Mouse (Mus musculus): ENCODE measurements around the gene Polr2b. TPM values are rescaled to one million over a fixed set of nuclear protein-coding genes. Genes with fewer than 3 reads are reported as not detected.

Polr2b gene
- polyA plus RNA-seq, 1 experiment from 2014 or later = 24.9 TPM

GRCm38 (mm10) chr5:77287901-77288300 is 22.0 kb upstream of the Polr2b start:
- no peaks in the 10 kb centered on the region for H3K27me3 ChIP-seq (ENCODE audit: control insufficient read depth, insufficient read depth, low read depth, low read length)

DNA sequence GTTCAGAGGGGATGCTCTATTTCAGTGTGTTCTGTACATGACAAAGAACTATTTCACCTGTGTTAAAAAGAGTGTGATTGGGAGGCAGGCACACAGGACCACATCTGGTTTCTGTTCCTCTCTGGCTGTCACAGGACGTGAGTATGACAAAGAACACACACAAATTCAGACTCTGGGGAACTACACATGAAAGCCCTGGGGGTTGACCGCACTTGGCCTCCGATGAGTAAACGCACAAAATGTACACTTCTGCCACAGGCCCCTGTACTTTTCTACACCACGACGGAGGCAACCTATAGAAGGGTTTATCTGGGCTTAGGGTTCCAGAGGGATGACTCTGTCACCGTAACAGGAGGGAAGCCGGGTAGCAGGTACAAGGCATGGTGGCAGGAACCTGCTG is 20.3 kb upstream of the Polr2b start:
- Histone ChIP-seq H3K27ac (ENCODE audit: low read length) (no peak overlapping the region), H3K4me3 (ENCODE audit: low read depth, low read length) (no peak overlapping the region), H3K9me3 (replicated peaks; ENCODE audit: control insufficient read depth, low read length) (no peaks in the 10 kb centered on the region), H3K4me1 (ENCODE audit: control insufficient read depth, low read depth, low read length) (no peaks in the 10 kb centered on the region), H3K27me3 (ENCODE audit: control insufficient read depth, insufficient read depth, low read depth, low read length) (no peaks in the 10 kb centered on the region), H3K9ac (ENCODE audit: low read depth, low read length) (no peak overlapping the region), H3K4me2 (ENCODE audit: low read depth, low read length) (no peak overlapping the region), H3K36me3 (ENCODE audit: control insufficient read depth, insufficient read depth) (no peaks in the 10 kb centered on the region; the same call in 1 of the 2 replicates)
- no peak for ATAC-seq (ENCODE audit: low read depth)
- 69% methylated on average over 8 of the region's 8 CpGs for WGBS (ENCODE audit: insufficient replicate concordance)

More at GRCm38 (mm10) chr5:77287901-77288300, 22.0 kb upstream of the Polr2b start:
- Histone ChIP-seq H3K27ac (ENCODE audit: low read length) (no peak overlapping the region), H3K9me3 (replicated peaks; ENCODE audit: control insufficient read depth, low read length) (no peaks in the 10 kb centered on the region), H3K4me1 (ENCODE audit: control insufficient read depth, low read depth, low read length) (no peaks in the 10 kb centered on the region), H3K4me2 (ENCODE audit: low read depth, low read length) (no peak overlapping the region), H3K4me3 (ENCODE audit: low read depth, low read length) (no peak overlapping the region), H3K36me3 (ENCODE audit: control insufficient read depth, insufficient read depth) (peaks cover 4% of the 10 kb centered on the region; the same call in 1 of the 2 replicates), H3K9ac (ENCODE audit: low read depth, low read length) (no peak overlapping the region)
- WGBS (ENCODE audit: insufficient replicate concordance) = 71% methylated on average over 6 of the region's 6 CpGs
- ATAC-seq (ENCODE audit: low read depth) = no peak

GRCm38 (mm10) chr5:77290606-77291005 is 19.3 kb upstream of the Polr2b start:
- Histone ChIP-seq H3K4me1 (ENCODE audit: control insufficient read depth, low read depth, low read length) (no peaks in the 10 kb centered on the region), H3K9ac (ENCODE audit: low read depth, low read length) (no peak overlapping the region), H3K4me2 (ENCODE audit: low read depth, low read length) (no peak overlapping the region), H3K9me3 (replicated peaks; ENCODE audit: control insufficient read depth, low read length) (no peaks in the 10 kb centered on the region), H3K36me3 (ENCODE audit: control insufficient read depth, insufficient read depth) (no peaks in the 10 kb centered on the region; the same call in 1 of the 2 replicates), H3K27me3 (ENCODE audit: control insufficient read depth, insufficient read depth, low read depth, low read length) (no peaks in the 10 kb centered on the region), H3K27ac (ENCODE audit: low read length) (no peak overlapping the region), H3K4me3 (ENCODE audit: low read depth, low read length) (no peak overlapping the region)
- no peak for ATAC-seq (ENCODE audit: low read depth)
- WGBS (ENCODE audit: insufficient replicate concordance) = 84% methylated on average over 2 of the region's 2 CpGs

- 57% methylated on average over 7 of the region's 7 CpGs for WGBS (ENCODE audit: insufficient replicate concordance)
- Histone ChIP-seq H3K36me3 (ENCODE audit: control insufficient read depth, insufficient read depth) (peaks cover 4% of the 10 kb centered on the region), H3K4me3 (ENCODE audit: low read depth, low read length) (no peak overlapping the region), H3K27me3 (ENCODE audit: control insufficient read depth, insufficient read depth, low read depth, low read length) (no peaks in the 10 kb centered on the region), H3K27ac (ENCODE audit: low read length) (peak overlapping the region; percentile 41), H3K4me2 (ENCODE audit: low read depth, low read length) (no peak overlapping the region), H3K9ac (ENCODE audit: low read depth, low read length) (no peak overlapping the region), H3K9me3 (replicated peaks; ENCODE audit: control insufficient read depth, low read length) (no peaks in the 10 kb centered on the region), H3K4me1 (ENCODE audit: control insufficient read depth, low read depth, low read length) (no peaks in the 10 kb centered on the region)
- no peak for ATAC-seq (ENCODE audit: low read depth)
Measured at GRCm38 (mm10) chr5:77292803-77293522, 17.0 kb upstream of the Polr2b start.

DNA sequence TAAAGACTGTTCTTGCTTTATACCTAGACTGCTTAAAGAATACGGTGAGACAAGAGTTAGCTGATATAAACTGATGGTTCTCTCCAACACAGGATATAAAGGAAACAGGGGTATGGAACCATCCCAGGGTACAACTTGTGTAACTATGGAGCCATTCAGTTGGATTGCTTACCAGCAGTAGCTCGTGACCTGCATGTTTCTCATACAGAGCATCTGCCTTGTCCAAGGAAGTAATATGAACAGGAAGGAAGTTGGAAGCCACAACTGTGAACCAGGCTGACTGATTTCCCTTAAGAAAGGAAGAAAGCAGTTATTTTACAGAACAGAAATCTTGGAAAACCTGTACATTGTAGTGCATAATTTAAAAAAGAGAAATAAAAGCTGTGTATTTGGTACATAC is 10.5 kb upstream of the Polr2b start:
- H3K9ac ChIP-seq (ENCODE audit: low read depth, low read length) = no peak overlapping the region
- H3K4me2 ChIP-seq (ENCODE audit: low read depth, low read length) = no peak overlapping the region
- H3K27me3 ChIP-seq (ENCODE audit: control insufficient read depth, insufficient read depth, low read depth, low read length) = no peaks in the 10 kb centered on the region
- H3K27ac ChIP-seq (ENCODE audit: low read length) = no peak overlapping the region
- H3K4me1 ChIP-seq (ENCODE audit: control insufficient read depth, low read depth, low read length) = no peaks in the 10 kb centered on the region
- no peaks in the 10 kb centered on the region for H3K9me3 ChIP-seq (replicated peaks; ENCODE audit: control insufficient read depth, low read length)
- ATAC-seq (ENCODE audit: low read depth) = no peak
- 67% methylated on average over 2 of the region's 2 CpGs for WGBS (ENCODE audit: insufficient replicate concordance)
- H3K4me3 ChIP-seq (ENCODE audit: low read depth, low read length) = no peak overlapping the region
- peaks cover 11% of the 10 kb centered on the region for H3K36me3 ChIP-seq (ENCODE audit: control insufficient read depth, insufficient read depth)

DNA sequence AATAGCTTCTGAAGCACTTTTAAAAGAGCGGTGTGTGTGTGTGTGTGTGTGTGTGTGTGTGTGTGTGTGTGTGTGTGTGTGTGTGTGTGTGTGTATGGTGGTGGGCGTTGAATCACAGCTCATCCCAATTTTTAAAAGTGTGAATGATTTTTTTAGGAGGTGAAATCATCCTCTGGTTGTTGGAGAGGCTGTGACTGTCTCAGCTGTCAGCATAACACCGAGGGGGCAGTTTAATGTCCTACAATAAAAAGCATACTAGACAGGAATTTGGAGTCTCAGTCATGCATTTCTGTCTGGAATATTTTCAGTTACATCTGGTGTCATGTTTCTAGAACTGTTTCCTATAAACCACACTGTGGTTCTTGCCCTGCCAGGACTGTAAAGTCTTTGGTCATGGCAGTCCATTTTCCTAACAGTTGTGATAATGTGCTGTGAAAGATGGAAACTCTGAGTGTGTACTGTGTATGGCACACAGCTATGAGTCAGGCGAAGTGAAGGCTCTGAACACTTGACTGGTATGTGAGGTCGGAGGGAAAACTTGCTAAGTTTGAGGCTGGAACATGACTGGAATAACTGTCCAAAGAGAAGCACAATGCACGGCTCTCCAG is 8.5 kb upstream of the Polr2b start:
- WGBS (ENCODE audit: insufficient replicate concordance) = 76% methylated on average over 6 of the region's 6 CpGs
- Histone ChIP-seq H3K4me3 (ENCODE audit: low read depth, low read length) (no peak overlapping the region), H3K4me2 (ENCODE audit: low read depth, low read length) (no peak overlapping the region), H3K9ac (ENCODE audit: low read depth, low read length) (no peak overlapping the region), H3K9me3 (replicated peaks; ENCODE audit: control insufficient read depth, low read length) (no peaks in the 10 kb centered on the region), H3K4me1 (ENCODE audit: control insufficient read depth, low read depth, low read length) (no peaks in the 10 kb centered on the region), H3K27ac (ENCODE audit: low read length) (no peak overlapping the region), H3K27me3 (ENCODE audit: control insufficient read depth, insufficient read depth, low read depth, low read length) (no peaks in the 10 kb centered on the region), H3K36me3 (ENCODE audit: control insufficient read depth, insufficient read depth) (peaks cover 11% of the 10 kb centered on the region)
- no peak for ATAC-seq (ENCODE audit: low read depth)

- Histone ChIP-seq H3K27me3 (ENCODE audit: control insufficient read depth, insufficient read depth, low read depth, low read length) (no peaks in the 10 kb centered on the region), H3K27ac (ENCODE audit: low read length) (no peak overlapping the region), H3K4me1 (ENCODE audit: control insufficient read depth, low read depth, low read length) (peaks cover 27% of the 10 kb centered on the region), H3K9me3 (replicated peaks; ENCODE audit: control insufficient read depth, low read length) (no peaks in the 10 kb centered on the region), H3K36me3 (ENCODE audit: control insufficient read depth, insufficient read depth) (peaks cover 4% of the 10 kb centered on the region; the same call in 1 of the 2 replicates), H3K4me2 (ENCODE audit: low read depth, low read length) (peak overlapping the region; percentile 97), H3K4me3 (ENCODE audit: low read depth, low read length) (peak overlapping the region; percentile 95), H3K9ac (ENCODE audit: low read depth, low read length) (peak overlapping the region; percentile 93)
- ATAC-seq (ENCODE audit: low read depth) = no peak
- WGBS (ENCODE audit: insufficient replicate concordance) = 30% methylated on average over 5 of the region's 5 CpGs
Measured at GRCm38 (mm10) chr5:77307821-77308553, 2.0 kb upstream of the Polr2b start.

GRCm38 (mm10) chr5:77309051-77309906 is 668 bp upstream of the Polr2b start:
- 0 out of 2 replicates have a peak, but pooled peaks have one; percentile 14 for ATAC-seq (ENCODE audit: low read depth)
- Histone ChIP-seq H3K4me2 (ENCODE audit: low read depth, low read length) (peak overlapping the region; percentile 97), H3K9ac (ENCODE audit: low read depth, low read length) (peak overlapping the region; percentile 93), H3K27ac (ENCODE audit: low read length) (peak overlapping the region; percentile 95; the same call in 1 of the 2 replicates), H3K4me1 (ENCODE audit: control insufficient read depth, low read depth, low read length) (peaks cover 27% of the 10 kb centered on the region), H3K27me3 (ENCODE audit: control insufficient read depth, insufficient read depth, low read depth, low read length) (no peaks in the 10 kb centered on the region), H3K9me3 (replicated peaks; ENCODE audit: control insufficient read depth, low read length) (no peaks in the 10 kb centered on the region), H3K36me3 (ENCODE audit: control insufficient read depth, insufficient read depth) (peaks cover 6% of the 10 kb centered on the region; the same call in 1 of the 2 replicates), H3K4me3 (ENCODE audit: low read depth, low read length) (peak overlapping the region; percentile 95)
- WGBS (ENCODE audit: insufficient replicate concordance) = under 1% methylated on average over 76 of the region's 76 CpGs
